Mouse (Mus musculus) thymus, postnatal 14 days (tissue): ENCODE measurements around the gene Susd3.

Experiments used
- DNase-seq: peaks from one replicate; pipeline ENCODE4 v3.0.0; 2021

The Susd3 gene

DNA sequence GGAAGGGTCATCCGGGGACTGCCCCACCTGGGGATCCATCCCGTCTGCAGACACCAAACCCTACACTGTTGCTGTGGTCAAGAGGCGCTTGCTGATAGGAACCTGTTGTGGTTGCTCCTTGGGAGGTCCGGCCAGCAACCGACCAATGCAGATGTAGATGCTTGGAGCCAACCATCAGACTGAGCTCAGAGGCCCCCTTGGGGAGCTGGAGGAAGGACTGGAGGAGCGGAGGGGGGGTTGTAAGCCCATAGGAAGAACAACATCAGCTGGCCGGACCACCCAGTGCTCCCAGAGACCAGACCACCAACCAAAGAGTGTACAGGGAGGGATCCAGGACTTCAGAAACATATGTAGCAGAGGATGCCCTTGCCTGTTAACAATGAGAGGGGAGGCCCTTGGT, 39.2 kb downstream of the Susd3 start:
- DNase-seq, result no peak

DNA sequence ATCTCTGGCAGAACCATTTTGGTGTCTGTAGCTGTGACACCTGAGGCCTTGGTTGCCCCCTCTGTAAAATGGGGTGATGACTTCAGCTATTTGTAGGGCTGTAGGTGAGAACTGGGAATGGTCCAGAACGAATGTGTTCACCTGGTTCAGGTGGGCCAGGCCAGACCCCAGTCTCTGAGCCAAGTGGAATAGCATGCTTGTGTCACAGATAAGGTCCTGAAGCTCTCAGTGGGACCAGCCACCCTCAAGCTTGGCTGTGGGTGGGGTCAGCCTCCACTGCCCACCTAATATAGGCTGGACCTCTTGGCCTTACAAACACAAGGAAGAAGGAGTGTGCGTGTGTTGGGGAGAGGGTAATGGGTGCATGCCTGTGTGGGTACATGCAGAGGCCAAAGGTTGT, 42.2 kb downstream of the Susd3 start:
- DNase-seq, result no peak

- DNase-seq, result peak; percentile 67
These were observed 43.0 kb downstream of the Susd3 start for GRCm38 (mm10) chr13:49205381-49205998.

DNA sequence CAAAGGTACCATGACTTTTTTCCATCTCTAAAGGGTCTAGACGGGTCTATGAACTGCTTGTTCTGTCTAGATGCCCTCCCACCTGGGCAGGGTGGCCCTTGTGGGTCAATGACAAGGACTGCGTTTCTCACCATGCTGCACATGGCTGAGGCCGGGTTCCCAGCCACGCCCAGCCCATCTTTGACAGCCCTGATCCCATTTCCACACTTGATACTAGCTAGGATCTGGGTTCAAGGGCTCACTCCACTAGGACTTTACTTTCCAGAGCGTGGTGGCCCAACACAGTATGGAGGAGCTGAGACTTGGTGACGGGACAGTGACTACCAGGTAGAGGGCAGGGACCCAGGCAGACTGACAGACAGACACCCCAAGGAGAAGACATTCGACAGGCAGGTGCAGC, 46.0 kb downstream of the Susd3 start:
- no peak for DNase-seq

DNA sequence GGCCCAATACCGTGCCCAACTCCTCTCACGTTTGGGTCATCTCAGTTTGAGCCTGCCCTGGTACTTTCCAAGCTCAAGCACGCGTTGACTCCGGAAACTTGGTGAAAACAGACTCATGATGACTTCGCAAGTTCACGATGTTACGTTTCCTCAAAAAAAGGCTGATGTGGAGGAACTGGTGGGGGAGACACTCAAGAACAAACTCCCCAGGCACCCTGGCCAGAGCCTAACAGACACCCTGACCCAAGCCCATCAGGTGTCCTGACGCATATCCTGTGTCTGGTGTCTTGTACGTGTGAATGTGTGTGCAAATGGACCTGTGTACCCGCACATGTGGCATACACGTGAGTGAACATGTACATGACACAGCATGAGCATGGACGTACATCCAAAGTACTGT, 47.8 kb downstream of the Susd3 start:
- DNase-seq, result no peak

DNA sequence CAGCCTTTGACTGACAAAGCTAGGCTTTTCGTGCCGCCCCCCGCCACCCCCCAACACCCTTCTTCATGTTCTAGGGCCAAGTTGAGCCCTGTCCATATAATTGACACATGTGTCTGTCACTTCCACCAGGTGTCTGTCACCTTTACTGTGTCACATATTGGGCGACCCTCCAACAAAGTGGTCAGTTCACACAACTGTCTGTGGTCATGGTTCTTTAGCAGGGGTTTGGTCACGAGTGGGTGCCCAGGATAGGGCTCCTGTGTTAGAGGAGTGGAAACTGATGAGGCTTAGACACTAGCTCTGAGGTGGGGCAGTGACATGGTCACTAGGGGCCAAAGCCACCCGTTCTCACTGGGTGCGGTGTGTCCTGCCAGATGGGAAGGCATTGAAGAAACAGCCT, 48.6 kb downstream of the Susd3 start:
- DNase-seq, result no peak

- DNase-seq, result no peak
These were observed 49.8 kb downstream of the Susd3 start for GRCm38 (mm10) chr13:49198734-49199133.

- no peak for DNase-seq
These were observed 51.7 kb downstream of the Susd3 start for GRCm38 (mm10) chr13:49196766-49197165.

- DNase-seq, result no peak
These were observed 52.3 kb downstream of the Susd3 start for GRCm38 (mm10) chr13:49196211-49196610.

- no peak for DNase-seq
These were observed 52.9 kb downstream of the Susd3 start for GRCm38 (mm10) chr13:49195651-49196050.

DNA sequence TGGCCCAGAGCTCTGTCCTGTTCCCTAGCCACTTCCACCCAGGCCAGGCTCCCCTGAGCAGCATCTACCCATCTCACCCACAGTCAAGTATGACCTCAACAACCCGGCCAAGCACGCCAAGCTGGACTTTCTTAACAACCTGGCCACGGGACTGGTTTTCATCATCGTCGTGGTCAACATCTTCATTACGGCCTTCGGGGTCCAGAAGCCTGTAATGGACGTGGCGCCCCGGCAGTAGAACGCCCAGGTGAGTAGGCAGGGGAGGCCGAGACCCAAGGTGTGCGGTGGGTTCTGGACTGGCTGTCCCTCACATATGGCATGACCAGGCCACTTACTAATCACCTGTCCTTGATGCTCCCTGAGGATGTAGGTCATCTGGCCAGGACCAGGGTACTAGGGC, 53.7 kb downstream of the Susd3 start:
- no peak for DNase-seq

DNA sequence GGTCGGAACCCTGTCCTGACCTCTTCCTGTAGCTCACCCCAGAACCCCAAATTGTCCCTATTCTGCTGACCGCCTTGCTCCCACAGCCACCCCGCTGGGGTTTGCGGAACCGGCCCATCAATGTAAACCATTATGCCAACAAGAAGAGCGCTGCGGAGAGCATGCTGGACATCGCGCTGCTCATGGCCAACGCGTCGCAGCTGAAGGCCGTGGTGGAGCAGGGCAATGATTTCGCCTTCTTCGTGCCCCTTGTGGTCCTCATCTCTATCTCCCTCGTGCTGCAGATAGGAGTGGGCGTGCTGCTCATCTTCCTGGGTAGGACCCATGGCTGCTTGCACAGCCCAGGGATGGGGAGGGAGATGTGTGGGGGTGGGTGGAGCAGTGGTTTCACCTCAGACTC, 54.9 kb downstream of the Susd3 start:
- DNase-seq, result no peak

- DNase-seq, result no peak
These were observed 56.2 kb downstream of the Susd3 start for GRCm38 (mm10) chr13:49192156-49192855.

- no peak for DNase-seq
These were observed 56.9 kb downstream of the Susd3 start for GRCm38 (mm10) chr13:49191673-49192035.

GRCm38 (mm10) chr13:49190876-49191672, 57.4 kb downstream of the Susd3 start:
- DNase-seq, result no peak

GRCm38 (mm10) chr13:49189970-49190870, 58.3 kb downstream of the Susd3 start:
- no peak for DNase-seq

- DNase-seq, result no peak
These were observed 59.5 kb downstream of the Susd3 start for GRCm38 (mm10) chr13:49188966-49189360.

- no peak for DNase-seq
These were observed 60.1 kb downstream of the Susd3 start for GRCm38 (mm10) chr13:49188219-49188965.

GRCm38 (mm10) chr13:49187288-49188218, 61.0 kb downstream of the Susd3 start, which contains the start of gene Ninj1:
TSS of gene Ninj1 (plus strand) at chr13:49187485.
- DNase-seq, result peak; percentile 82

DNA sequence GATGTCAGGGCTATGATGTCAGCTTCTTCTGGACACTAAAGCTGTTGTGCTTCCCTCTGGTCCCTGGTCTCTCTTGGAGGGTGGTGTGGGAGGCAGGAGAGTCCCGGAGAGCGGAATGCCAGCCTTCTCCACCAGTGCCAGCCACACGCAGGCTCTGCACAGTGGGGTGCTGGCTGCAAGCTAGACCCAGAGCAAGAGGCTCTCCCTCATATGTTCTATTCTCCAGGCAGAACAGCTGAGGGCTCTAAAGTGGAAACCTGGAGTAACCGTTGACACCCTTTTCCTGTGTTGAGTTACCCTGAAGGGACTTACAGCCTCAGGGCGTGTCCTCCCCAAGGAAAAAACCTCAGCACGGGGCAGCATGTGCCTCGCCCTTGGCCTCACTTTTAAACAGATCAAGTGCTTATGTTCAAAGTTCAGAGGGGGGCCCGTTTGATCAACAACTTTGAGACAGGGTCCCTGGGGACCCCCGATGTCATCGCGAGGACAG, 61.7 kb downstream of the Susd3 start:
- no peak for DNase-seq

DNA sequence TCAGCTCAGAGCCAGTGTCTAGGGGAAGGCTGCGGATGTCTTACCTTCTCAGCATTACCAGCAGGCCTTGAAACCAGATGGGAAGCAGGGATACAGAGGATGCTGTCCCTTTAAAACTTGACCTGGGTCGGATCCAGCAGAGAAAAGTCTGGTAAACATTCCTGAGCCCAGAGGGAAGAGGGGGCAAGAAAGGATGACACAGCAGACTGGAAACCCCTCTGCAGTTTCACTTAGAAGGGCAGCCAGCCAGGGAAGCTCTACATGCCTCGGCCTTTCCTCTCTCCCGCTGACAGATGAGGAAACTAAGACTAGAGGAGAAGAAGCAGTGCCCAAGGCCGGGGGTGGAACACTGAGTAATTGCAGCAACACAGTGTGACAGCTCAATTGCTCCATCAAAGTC, 64.9 kb downstream of the Susd3 start:
- DNase-seq, result no peak
